Mouse (Mus musculus) kidney, postnatal 36 days (tissue): ENCODE results near the gene H2-T24.

Experiments used
- DNase-seq, 2 experiments: peaks; one replicate each; pipeline ENCODE4 v3.0.0; 2021 to 2022; ENCODE audit warnings: mixed read lengths in 2 of 2

Gene H2-T24

GRCm38 (mm10) chr17:35980363-35980754 is 40.0 kb downstream of the H2-T24 start:
- peak; percentile 41 to 75 for DNase-seq

- peak; percentile 93 to 94 for DNase-seq
These were observed 40.7 kb downstream of the H2-T24 start, which contains the start of the genes Gnl1 and Prr3 for GRCm38 (mm10) chr17:35979401-35980362. Gene Gnl1, plus strand, starts transcription at chr17:35979851. Gene Prr3, minus strand, starts transcription at chr17:35980236.

GRCm38 (mm10) chr17:35978811-35979400 is 41.5 kb downstream of the H2-T24 start:
- DNase-seq, result no peak

- DNase-seq, result no peak
These were observed 48.2 kb downstream of the H2-T24 start for GRCm38 (mm10) chr17:35972131-35972530.

- DNase-seq, result peak; percentile 99 to 100
These were observed 50.7 kb downstream of the H2-T24 start, which contains the start of gene Abcf1 for GRCm38 (mm10) chr17:35969418-35970389. Gene Abcf1, minus strand, starts transcription at chr17:35969761.

GRCm38 (mm10) chr17:35967621-35968020 is 52.7 kb downstream of the H2-T24 start:
- peak in 1 of 2 experiments; percentile 20 for DNase-seq

GRCm38 (mm10) chr17:35963279-35963678 is 57.1 kb downstream of the H2-T24 start:
- no peak for DNase-seq

GRCm38 (mm10) chr17:35958533-35959223 is 61.7 kb downstream of the H2-T24 start:
- no peak for DNase-seq
